Mouse (Mus musculus) spleen, postnatal 14 days (tissue): Measurements from ENCODE around the gene Lax1.
"Not testable (repeated sequence)": the region's sequence is repeated elsewhere in the genome, so short reads cannot be mapped to it uniquely, and the experiment has no call there.

Experiments used
- DNase-seq, 2 experiments: peaks; one replicate each; pipeline ENCODE4 v3.0.0; 2021 to 2022; ENCODE audit warnings: low spot score in 2 of 2

Gene Lax1

GRCm38 (mm10) chr1:133688301-133688700 lies 1.6 kb downstream of the Lax1 start:
- DNase-seq, result no peak

- no peak for DNase-seq
These were observed 4.0 kb downstream of the Lax1 start for GRCm38 (mm10) chr1:133685749-133686519.

GRCm38 (mm10) chr1:133671801-133672200 lies 18.1 kb downstream of the Lax1 start:
- DNase-seq, result no peak

- no peak for DNase-seq
These were observed 18.6 kb downstream of the Lax1 start for GRCm38 (mm10) chr1:133671266-133671665.

GRCm38 (mm10) chr1:133670776-133671175 lies 19.1 kb downstream of the Lax1 start:
- DNase-seq, result no peak

- no peak for DNase-seq
These were observed 19.7 kb downstream of the Lax1 start for GRCm38 (mm10) chr1:133670190-133670589.

GRCm38 (mm10) chr1:133668618-133669017 lies 21.3 kb downstream of the Lax1 start:
- DNase-seq, result no peak

- DNase-seq, result no peak
These were observed 22.2 kb downstream of the Lax1 start for GRCm38 (mm10) chr1:133667721-133668120.

- not testable (repeated sequence) for DNase-seq
These were observed 24.2 kb downstream of the Lax1 start for GRCm38 (mm10) chr1:133665713-133666112.

- DNase-seq, result no peak
These were observed 25.5 kb downstream of the Lax1 start for GRCm38 (mm10) chr1:133664203-133664970.

GRCm38 (mm10) chr1:133663427-133663826 lies 26.5 kb downstream of the Lax1 start:
- DNase-seq, result no peak

GRCm38 (mm10) chr1:133662941-133663340 lies 27.0 kb downstream of the Lax1 start:
- DNase-seq, result no peak

GRCm38 (mm10) chr1:133661203-133661933 lies 28.5 kb downstream of the Lax1 start, which contains the start of gene Gm38394:
Gene Gm38394, minus strand, starts transcription at chr1:133661318.
- DNase-seq, result peak; percentile 77 to 85

GRCm38 (mm10) chr1:133660466-133661202 lies 29.3 kb downstream of the Lax1 start, which contains the start of gene Zbed6:
Gene Zbed6, minus strand, starts transcription at chr1:133660885.
- peak; percentile 14 to 36 for DNase-seq

- no peak for DNase-seq
These were observed 31.0 kb downstream of the Lax1 start for GRCm38 (mm10) chr1:133658878-133659277.

- DNase-seq, result no peak
These were observed 33.1 kb downstream of the Lax1 start for GRCm38 (mm10) chr1:133656811-133657210.

- DNase-seq, result no peak
These were observed 36.9 kb downstream of the Lax1 start for GRCm38 (mm10) chr1:133653033-133653432.

GRCm38 (mm10) chr1:133650288-133651055 lies 39.4 kb downstream of the Lax1 start:
- no peak for DNase-seq

GRCm38 (mm10) chr1:133645652-133646051 lies 44.3 kb downstream of the Lax1 start:
- DNase-seq, result no peak

- no peak for DNase-seq
These were observed 48.7 kb downstream of the Lax1 start for GRCm38 (mm10) chr1:133641163-133641562.

GRCm38 (mm10) chr1:133638517-133638916 lies 51.4 kb downstream of the Lax1 start:
- no peak for DNase-seq
